Mouse (Mus musculus) myocyte (in vitro differentiated cells): Measurements from ENCODE around the gene Gnaz. TPM values are rescaled to one million over a fixed set of nuclear protein-coding genes. Genes with fewer than 3 reads are reported as not detected.

ENCODE experiments used
- H3K27me3 ChIP-seq: one replicate; pipeline ENCODE4 v1.6.1; 2011; ENCODE audit not compliant: control insufficient read depth, insufficient read depth, insufficient read length
- H3K36me3 ChIP-seq: one replicate; pipeline ENCODE4 v1.6.1; 2011; ENCODE audit not compliant: control insufficient read depth, insufficient read depth
- H3K4me2 ChIP-seq: one replicate; pipeline ENCODE4 v1.6.1; 2011; ENCODE audit warnings: low read depth, control low read depth
- H3K4me3 ChIP-seq: one replicate; pipeline ENCODE4 v1.5.1; 2011; ENCODE audit warnings: mild to moderate bottlenecking, control low read depth, moderate library complexity
- H3K79me2 ChIP-seq: one replicate; pipeline ENCODE4 v1.6.1; 2011; ENCODE audit not compliant: control insufficient read depth, insufficient read depth
- H3ac ChIP-seq: one replicate; pipeline ENCODE4 v1.6.1; 2011; ENCODE audit not compliant: control insufficient read depth, insufficient read length
- CEBPB ChIP-seq: IDR thresholded peaks from 2 replicates; pipeline ENCODE4 v1.6.1; 2011; ENCODE audit warnings: mild to moderate bottlenecking, moderate library complexity; ENCODE audit not compliant: poor library complexity, insufficient read depth, severe bottlenecking
- E2F4 ChIP-seq: IDR thresholded peaks from one replicate; pipeline ENCODE4 v1.6.1; 2011; ENCODE audit warnings: mild to moderate bottlenecking, control low read depth, moderate library complexity; ENCODE audit not compliant: insufficient read depth
- MAX ChIP-seq: IDR thresholded peaks from one replicate; pipeline ENCODE4 v1.6.1; 2011; ENCODE audit warnings: low read depth, mild to moderate bottlenecking, control low read depth
- MYOD1 ChIP-seq, 3 experiments: IDR thresholded peaks; one replicate each; pipeline ENCODE4 v1.6.1; 2011; ENCODE audit warnings: control low read depth in 2 of 3, low read depth in 2 of 3, mild to moderate bottlenecking in 2 of 3, moderate library complexity in 1 of 3; ENCODE audit not compliant: insufficient read length in 2 of 3, control insufficient read depth in 1 of 3
- MYOG ChIP-seq, 3 experiments: IDR thresholded peaks; one replicate each; pipeline ENCODE4 v1.6.1; 2011; ENCODE audit warnings: control low read depth in 2 of 3, low read depth in 2 of 3, mild to moderate bottlenecking in 2 of 3; ENCODE audit not compliant: insufficient read length in 2 of 3, control insufficient read depth in 1 of 3, insufficient read depth in 1 of 3
- POLR2A ChIP-seq: IDR thresholded peaks from one replicate; pipeline ENCODE4 v1.6.1; 2011; ENCODE audit warnings: low read depth, mild to moderate bottlenecking, control low read depth, moderate library complexity; ENCODE audit not compliant: insufficient read length
- POLR2AphosphoS2 ChIP-seq: IDR thresholded peaks from one replicate; pipeline ENCODE4 v1.6.1; 2011; ENCODE audit warnings: low read depth, control low read depth; ENCODE audit not compliant: insufficient read length
- REST ChIP-seq: IDR thresholded peaks from one replicate; pipeline ENCODE4 v1.6.1; 2011; ENCODE audit warnings: mild to moderate bottlenecking, control low read depth, moderate library complexity; ENCODE audit not compliant: insufficient read depth, insufficient read length
- SRF ChIP-seq: IDR thresholded peaks from one replicate; pipeline ENCODE4 v1.6.1; 2011; ENCODE audit warnings: low read depth; ENCODE audit not compliant: control insufficient read depth, insufficient read length
- TCF12 ChIP-seq: IDR thresholded peaks from one replicate; pipeline ENCODE4 v1.6.1; 2011; ENCODE audit warnings: mild to moderate bottlenecking, control low read depth; ENCODE audit not compliant: poor library complexity, insufficient read depth, severe bottlenecking
- TCF3 ChIP-seq: IDR thresholded peaks from one replicate; pipeline ENCODE4 v1.6.1; 2011; ENCODE audit warnings: low read depth, control low read depth; ENCODE audit not compliant: insufficient read length
- USF1 ChIP-seq: IDR thresholded peaks from one replicate; pipeline ENCODE4 v1.6.1; 2011; ENCODE audit warnings: low read depth, mild to moderate bottlenecking, control low read depth, moderate library complexity
- polyA plus RNA-seq: library from polyadenylated mRNA; unstranded; fragments of >200 nt; fragmentation: generic; extraction: Trizol; gene quantifications from one replicate; pipeline ENCODE4 v1.2.1, GENCODE M21; 2012; ENCODE audit warnings: missing spikeins

Gene Gnaz
- polyA plus RNA-seq, 1 experiment = 0.54 TPM

GRCm38 (mm10) chr10:74952830-74953443 is 14.0 kb upstream of the Gnaz start:
- TF ChIP-seq POLR2A (no peak), E2F4 (no peak), TCF3 (no peak), USF1 (no peak), MYOD1 (IDR thresholded peaks at IDR 0.05; ENCODE audit: control insufficient read depth in 1 of 3, insufficient read length in 2 of 3, low read depth in 2 of 3) (peak in 2 of 3 experiments; percentile 12 to 13), MYOG (IDR thresholded peaks at IDR 0.05; ENCODE audit: control insufficient read depth in 1 of 3, insufficient read depth in 1 of 3, insufficient read length in 2 of 3, low read depth in 2 of 3) (peak in 1 of 3 experiments; percentile 6), TCF12 (no peak), POLR2AphosphoS2 (no peak), REST (no peak), CEBPB (no peak), SRF (no peak), MAX (no peak)
- Histone ChIP-seq H3K27me3 (peaks cover 18% of the 10 kb centered on the region), H3K36me3 (no peaks in the 10 kb centered on the region), H3ac (no peak overlapping the region), H3K4me2 (peak overlapping the region; percentile 57), H3K79me2 (no peaks in the 10 kb centered on the region), H3K4me3 (no peak overlapping the region)

GRCm38 (mm10) chr10:74964380-74964779 is 2.6 kb upstream of the Gnaz start:
- TF ChIP-seq CEBPB = no peak
- no peak for TF ChIP-seq MYOD1 (IDR thresholded peaks at IDR 0.05; ENCODE audit: control insufficient read depth in 1 of 3, insufficient read length in 2 of 3, low read depth in 2 of 3)
- no peak for TF ChIP-seq MYOG (IDR thresholded peaks at IDR 0.05; ENCODE audit: control insufficient read depth in 1 of 3, insufficient read depth in 1 of 3, insufficient read length in 2 of 3, low read depth in 2 of 3)
- no peak for TF ChIP-seq USF1
- no peak for TF ChIP-seq SRF
- no peak for TF ChIP-seq REST
- TF ChIP-seq POLR2AphosphoS2 = no peak
- TF ChIP-seq TCF3 = no peak
- TF ChIP-seq E2F4 = no peak
- TF ChIP-seq POLR2A = no peak
- no peak for TF ChIP-seq TCF12
- no peak overlapping the region for H3K4me2 ChIP-seq
- no peak overlapping the region for H3ac ChIP-seq
- H3K4me3 ChIP-seq = no peak overlapping the region
- no peaks in the 10 kb centered on the region for H3K36me3 ChIP-seq
- peaks cover 37% of the 10 kb centered on the region for H3K27me3 ChIP-seq
- no peaks in the 10 kb centered on the region for H3K79me2 ChIP-seq

- H3K4me3 ChIP-seq = no peak overlapping the region
- no peak for TF ChIP-seq SRF
- no peak for TF ChIP-seq POLR2AphosphoS2
- TF ChIP-seq REST = no peak
- TF ChIP-seq USF1 = no peak
- TF ChIP-seq TCF12 = no peak
- no peak for TF ChIP-seq MYOD1 (IDR thresholded peaks at IDR 0.05; ENCODE audit: control insufficient read depth in 1 of 3, insufficient read length in 2 of 3, low read depth in 2 of 3)
- no peak for TF ChIP-seq POLR2A
- TF ChIP-seq MAX = no peak
- no peak for TF ChIP-seq CEBPB
- TF ChIP-seq E2F4 = no peak
- no peak for TF ChIP-seq MYOG (IDR thresholded peaks at IDR 0.05; ENCODE audit: control insufficient read depth in 1 of 3, insufficient read depth in 1 of 3, insufficient read length in 2 of 3, low read depth in 2 of 3)
- no peak for TF ChIP-seq TCF3
- peaks cover 30% of the 10 kb centered on the region for H3K27me3 ChIP-seq
- H3K4me2 ChIP-seq = peak overlapping the region; percentile 67
- H3ac ChIP-seq = no peak overlapping the region
- H3K36me3 ChIP-seq = no peaks in the 10 kb centered on the region
- H3K79me2 ChIP-seq = no peaks in the 10 kb centered on the region
Measured at GRCm38 (mm10) chr10:74967651-74968267, 782 bp downstream of the Gnaz start.

GRCm38 (mm10) chr10:74969266-74969665 is 2.3 kb downstream of the Gnaz start:
- Histone ChIP-seq H3K79me2 (no peaks in the 10 kb centered on the region), H3ac (no peak overlapping the region), H3K36me3 (no peaks in the 10 kb centered on the region), H3K27me3 (peaks cover 21% of the 10 kb centered on the region), H3K4me3 (no peak overlapping the region), H3K4me2 (no peak overlapping the region)
- TF ChIP-seq CEBPB = no peak
- no peak for TF ChIP-seq E2F4
- TF ChIP-seq MYOD1 (IDR thresholded peaks at IDR 0.05; ENCODE audit: control insufficient read depth in 1 of 3, insufficient read length in 2 of 3, low read depth in 2 of 3) = no peak
- no peak for TF ChIP-seq TCF3
- TF ChIP-seq REST = no peak
- TF ChIP-seq MYOG (IDR thresholded peaks at IDR 0.05; ENCODE audit: control insufficient read depth in 1 of 3, insufficient read depth in 1 of 3, insufficient read length in 2 of 3, low read depth in 2 of 3) = no peak
- TF ChIP-seq SRF = no peak
- TF ChIP-seq MAX = no peak
- no peak for TF ChIP-seq USF1
- no peak for TF ChIP-seq POLR2AphosphoS2
- TF ChIP-seq TCF12 = no peak
- TF ChIP-seq POLR2A = no peak

GRCm38 (mm10) chr10:74973026-74973425 is 6.0 kb downstream of the Gnaz start:
- H3ac ChIP-seq = no peak overlapping the region
- H3K4me3 ChIP-seq = no peak overlapping the region
- H3K36me3 ChIP-seq = no peaks in the 10 kb centered on the region
- H3K4me2 ChIP-seq = no peak overlapping the region
- no peak for TF ChIP-seq MYOD1 (IDR thresholded peaks at IDR 0.05; ENCODE audit: control insufficient read depth in 1 of 3, insufficient read length in 2 of 3, low read depth in 2 of 3)
- TF ChIP-seq E2F4 = no peak
- H3K27me3 ChIP-seq = peaks cover 9% of the 10 kb centered on the region
- H3K79me2 ChIP-seq = no peaks in the 10 kb centered on the region
